ENCODE assay signal across 16 mouse cellular contexts in the genomic region with DNA sequence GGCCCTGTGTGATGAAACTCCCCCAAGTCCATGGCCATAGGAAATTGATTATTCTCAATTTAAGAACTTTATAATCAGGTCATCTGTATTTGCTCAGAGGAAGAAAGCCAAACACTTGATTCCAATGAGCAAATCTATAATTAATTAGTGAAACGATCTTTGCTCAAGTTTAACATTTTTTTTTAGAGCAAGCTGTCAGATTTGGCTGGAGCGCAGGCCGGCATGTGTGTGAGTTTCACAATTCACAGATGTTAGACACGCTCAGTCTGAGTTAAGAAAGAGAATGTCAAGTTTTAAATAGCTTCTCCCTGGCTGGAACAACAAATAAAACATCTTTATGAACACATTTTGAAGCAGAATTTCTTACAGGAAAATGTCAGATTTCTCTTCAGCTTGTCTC. TPM values are rescaled to one million over a fixed set of nuclear protein-coding genes. Genes with fewer than 3 reads are reported as not detected.
DNase-seq lines count a peak whose midpoint lies in the region; TF ChIP-seq lines count a peak whose summit lies in the region.
"Had no signal": no experiment of that assay in that cellular context is flagged by ENCODE, and none has a peak within 500 bp of the region (broad histone marks: within the 10 kb centered on the region; RNA-seq: fewer than 3 reads in every experiment).

No protein-coding gene starts in this region.

- in situ Hi-C loops in CH12.LX (cut with MboI; ENCODE audit: low pct_ligation_motif_present, low pct_unique_long_range_greater_than_20kb, low sequenced_read_pairs), result loop anchor here (25.0 kb wide), 1 partner anchor 195 kb away; no protein-coding TSS in a partner anchor

- no peak overlapping the region for H3K4me3 ChIP-seq in CH12.LX (replicated peaks in 1 of 3; ENCODE audit: low read depth in 2 of 3, low read length in 2 of 3, poor library complexity in 1 of 3)
- H3K4me3 ChIP-seq: hindbrain, embryonic 10.5 days; liver, embryonic 13.5 days; stomach, embryonic 15.5 days had no signal

- H3K4me2 ChIP-seq in CH12.LX (ENCODE audit: insufficient read depth, low read depth, poor library complexity, severe bottlenecking), result no peak overlapping the region; the same call in 1 of the 2 replicates
- H3K4me2 ChIP-seq: liver, embryonic 13.5 days; stomach, embryonic 15.5 days had no signal

- H3K4me1 ChIP-seq in CH12.LX (ENCODE audit: control insufficient read depth in 1 of 2, insufficient read depth in 2 of 2), result peaks cover 10 to 31% of the 10 kb centered on the region in 2 experiments; a peak in 2 of 4 replicates
- H3K4me1 ChIP-seq: liver, embryonic 13.5 days; stomach, embryonic 15.5 days had no signal

- H3K9ac ChIP-seq in CH12.LX (ENCODE audit: insufficient read depth, low read depth), result peak overlapping the region; percentile 25
- H3K9ac ChIP-seq: liver, embryonic 13.5 days; stomach, embryonic 15.5 days had no signal

- H3K36me3 ChIP-seq in CH12.LX (replicated peaks in 1 of 2; ENCODE audit: control insufficient read depth in 1 of 2, insufficient read depth in 1 of 2, low read length in 1 of 2), result peaks cover 0 to 6% of the 10 kb centered on the region in 2 experiments
- H3K36me3 ChIP-seq: hindbrain, embryonic 10.5 days; liver, embryonic 13.5 days; stomach, embryonic 15.5 days had no signal

- H3K79me2 ChIP-seq in CH12.LX (replicated peaks; ENCODE audit: control insufficient read depth, extremely low read depth, insufficient read depth, poor library complexity, severe bottlenecking), result peaks cover 17% of the 10 kb centered on the region

- no peak for TF ChIP-seq RAD21 in CH12.LX (IDR thresholded peaks at IDR 0.05; ENCODE audit: low read depth, low read length)

- DNase-seq in heart, adult 8-10 months (ENCODE audit: low spot score), result peak; percentile 13
- no peak for DNase-seq in heart, postnatal 4 days
- no peak for DNase-seq in CH12.LX (ENCODE audit: extremely low read depth)
- DNase-seq in brain, embryonic 14.5 days (ENCODE audit: low read depth), result peak; percentile 33
- peak; percentile 14 for DNase-seq in lung, postnatal 10 days
- no peak for DNase-seq in T-cell, adult 2 months (ENCODE audit: low spot score)
- DNase-seq in cerebellum, adult 11-12 months, result no peak
- no peak for DNase-seq in B cell, adult 2 months
- DNase-seq: adrenal gland, postnatal 14 days; cerebellum, adult 8-10 months; kidney, adult 8-10 months; liver, embryonic 13.5 days had no signal

- no peak overlapping the region for H3K27ac ChIP-seq in CH12.LX (ENCODE audit: insufficient read depth, low read depth)
- H3K27ac ChIP-seq: hindbrain, embryonic 10.5 days; liver, embryonic 13.5 days; stomach, embryonic 15.5 days had no signal

- H3K9me3 ChIP-seq in CH12.LX (replicated peaks; ENCODE audit: low read length), result no peaks in the 10 kb centered on the region
- H3K9me3 ChIP-seq: hindbrain, embryonic 10.5 days; liver, embryonic 13.5 days; stomach, embryonic 15.5 days had no signal

- dilution Hi-C loops in CH12.LX (cut with MboI; ENCODE audit: extremely low pct_ligation_motif_present, extremely low pct_unique_long_range_greater_than_20kb, low sequenced_read_pairs), result no loop called here

- H3K27me3 ChIP-seq in CH12.LX (replicated peaks), result no peaks in the 10 kb centered on the region
- H3K27me3 ChIP-seq: liver, embryonic 13.5 days; stomach, embryonic 15.5 days had no signal

- no peak for TF ChIP-seq POLR2A in CH12.LX (IDR thresholded peaks at IDR 0.05; ENCODE audit: low read depth, low read length)
- TF ChIP-seq POLR2A in brain, embryonic 14.5 days (IDR thresholded peaks at IDR 0.05; ENCODE audit: borderline replicate concordance, extremely low read depth, insufficient read depth, insufficient read length, poor library complexity, severe bottlenecking), result no peak

- TF ChIP-seq EP300 in CH12.LX (IDR thresholded peaks at IDR 0.05; ENCODE audit: low read length), result no peak

- no peak for TF ChIP-seq CTCF in CH12.LX (conservative IDR thresholded peaks at IDR 0.05 in 1 of 2, IDR thresholded peaks at IDR 0.05 in 1 of 2; ENCODE audit: low read depth in 2 of 2, low read length in 2 of 2)
- TF ChIP-seq CTCF in brain, embryonic 14.5 days (IDR thresholded peaks at IDR 0.05; ENCODE audit: borderline replicate concordance, extremely low read depth, insufficient read depth, insufficient read length), result no peak

TF ChIP-seq in CH12.LX, 34 proteins besides CTCF, POLR2A, EP300 and RAD21:
- TF ChIP-seq ZKSCAN1 (IDR thresholded peaks at IDR 0.05; ENCODE audit: borderline replicate concordance, low read depth, low read length), result no peak
- TF ChIP-seq MXI1 (IDR thresholded peaks at IDR 0.05; ENCODE audit: low read depth, low read length), result no peak
- TF ChIP-seq JUND (conservative IDR thresholded peaks at IDR 0.05; ENCODE audit: low read depth, low read length), result no peak
- no peak for TF ChIP-seq MAFK (IDR thresholded peaks at IDR 0.05; ENCODE audit: insufficient replicate concordance, low read length)
- TF ChIP-seq MEF2A (IDR thresholded peaks at IDR 0.05; ENCODE audit: borderline replicate concordance, low read depth, low read length), result no peak
- no peak for TF ChIP-seq SIN3A (IDR thresholded peaks at IDR 0.05; ENCODE audit: low read length)
- TF ChIP-seq MAX (IDR thresholded peaks at IDR 0.05; ENCODE audit: low read length), result no peak
- TF ChIP-seq UBTF (IDR thresholded peaks at IDR 0.05; ENCODE audit: low read depth, low read length), result no peak
- no peak for TF ChIP-seq SMC3 (IDR thresholded peaks at IDR 0.05; ENCODE audit: low read depth, low read length)
- TF ChIP-seq ZNF384 (IDR thresholded peaks at IDR 0.05; ENCODE audit: low read depth, low read length), result no peak
- no peak for TF ChIP-seq CHD1 (IDR thresholded peaks at IDR 0.05; ENCODE audit: low read depth, low read length)
- TF ChIP-seq HCFC1 (IDR thresholded peaks at IDR 0.05; ENCODE audit: low read depth, low read length), result no peak
- no peak for TF ChIP-seq IRF4 (IDR thresholded peaks at IDR 0.05; ENCODE audit: low read depth, low read length)
- TF ChIP-seq PAX5 (IDR thresholded peaks at IDR 0.05; ENCODE audit: low read length), result no peak
- TF ChIP-seq E2F4 (IDR thresholded peaks at IDR 0.05; ENCODE audit: insufficient replicate concordance, low read depth, low read length), result no peak

RNA-seq across cellular contexts. Expression of a gene that starts 1.0 kb away (rescaled TPM):
- total RNA-seq in heart, adult 8-10 months (2022), result 1 to 10 TPM in 1 of 4 experiments, under 1 TPM in 3; 0.38 to 1.2 (median 0.60) TPM
- 1 to 10 TPM; 1.1 to 2.0 TPM for total RNA-seq in heart, postnatal 4 days (2021)
- 7.8 and 10.5 TPM in 2 replicates for total RNA-seq in CH12.LX (2012; rRNA removed)
- 18.1 and 20.6 TPM in 2 replicates for total RNA-seq in CH12.LX (2014; rRNA removed)
- 24.4 and 28.0 TPM in 2 replicates for polyA plus RNA-seq in CH12.LX (2012; ENCODE audit: insufficient read length, low read depth)
- 1.9 and 2.2 TPM in 2 replicates for polyA plus RNA-seq in brain, embryonic 14.5 days (2012; rRNA removed)
- total RNA-seq: granulocyte monocyte progenitor cell, adult 5-6 weeks; megakaryocyte, adult 5-6 weeks had no signal

Comparison
In these comparisons a context has a peak if more than half of its experiments do, and no peak if none do; other contexts are left out.
1. DNase-seq: peak in heart, adult 8-10 months (single experiment), brain, embryonic 14.5 days (single experiment) and lung, postnatal 10 days (single experiment); none in heart, postnatal 4 days (single experiment), CH12.LX (single experiment), T-cell, adult 2 months (single experiment), cerebellum, adult 11-12 months (single experiment) and B cell, adult 2 months (0 of 2).